Mouse (Mus musculus): ENCODE measurements around the gene Pik3cg. TPM values are rescaled to one million over a fixed set of nuclear protein-coding genes. Genes with fewer than 3 reads are reported as not detected.
"Not testable (repeated sequence)": the region's sequence is repeated elsewhere in the genome, so short reads cannot be mapped to it uniquely, and the experiment has no call there.

The Pik3cg gene
- total RNA-seq (2022), result 1 to 10 TPM; 1.3 to 1.6 (median 1.5) TPM

DNA sequence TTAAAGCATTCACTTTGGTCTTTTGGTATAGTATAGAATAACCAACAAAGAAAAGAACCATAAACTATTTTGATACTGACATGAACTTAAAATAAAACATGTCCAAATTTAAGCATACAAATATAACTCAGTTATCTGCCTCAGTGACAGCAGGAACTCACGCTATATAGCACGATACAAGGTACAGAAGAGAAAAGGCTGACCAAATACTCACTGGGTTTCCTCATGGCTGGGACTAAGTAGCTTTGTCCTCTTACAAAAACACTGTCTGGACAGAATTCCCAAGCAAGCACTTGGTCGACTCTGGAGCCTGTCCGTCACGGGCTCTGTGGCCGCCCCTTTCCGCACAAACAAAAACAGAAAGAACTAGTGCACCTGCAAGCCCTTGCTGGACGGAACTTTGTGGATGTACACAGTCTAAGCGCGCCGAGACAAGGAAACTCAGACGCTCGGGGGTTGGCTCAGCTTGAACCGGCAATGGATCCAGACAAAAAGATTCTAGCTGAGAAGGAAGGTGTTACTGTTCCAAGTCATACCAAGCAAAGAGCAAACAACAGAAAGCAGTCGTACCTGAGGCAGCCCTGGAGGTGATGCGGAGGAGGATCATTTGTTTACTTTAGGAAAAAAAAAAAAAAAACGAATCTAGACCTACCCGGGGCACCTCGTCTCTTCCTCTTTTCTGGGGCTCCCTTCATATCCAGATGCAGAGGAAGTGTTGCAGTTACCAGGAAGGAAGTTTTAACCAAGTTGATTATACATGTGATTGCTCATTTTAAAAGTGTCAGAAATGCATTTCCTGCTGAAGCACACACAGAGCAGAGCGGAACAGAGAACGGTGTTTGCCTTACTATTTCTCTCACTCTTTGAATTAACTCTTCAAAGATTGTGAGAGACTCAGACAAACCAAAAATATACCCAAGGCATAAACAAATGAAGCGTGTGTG, at the start of gene Pik3cg:
Gene Pik3cg (minus strand): TSS at position 712 of the 944 bp plus-strand sequence.
- peak; percentile 38 for DNase-seq (ENCODE audit: low spot score)

GRCm38 (mm10) chr12:32248483-32248882, 40.0 kb upstream of the Pik3cg start:
- DNase-seq (ENCODE audit: low spot score), result no peak

- peak; percentile 6 for DNase-seq (ENCODE audit: low spot score)
Observed at GRCm38 (mm10) chr12:32245566-32246233, 37.2 kb upstream of the Pik3cg start.

DNA sequence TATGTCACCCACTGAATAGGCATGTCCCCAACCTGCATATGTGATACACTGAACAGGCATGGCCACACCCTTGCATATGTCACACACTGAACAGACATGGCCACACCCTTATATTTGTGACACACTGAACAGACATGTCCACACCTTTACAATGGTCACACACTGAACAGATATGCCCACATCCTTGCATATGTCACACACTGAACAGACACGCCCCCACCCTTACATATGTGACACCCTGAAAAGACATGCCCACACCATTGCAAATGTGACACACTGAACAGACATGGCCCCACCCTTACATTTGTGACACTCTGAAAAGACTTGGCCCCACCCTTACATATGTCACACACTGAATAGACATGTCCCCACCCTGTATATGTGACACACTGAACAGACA, 35.1 kb upstream of the Pik3cg start:
- DNase-seq (ENCODE audit: low spot score), result no peak

GRCm38 (mm10) chr12:32239134-32239533, 30.7 kb upstream of the Pik3cg start:
- DNase-seq (ENCODE audit: low spot score), result not testable (repeated sequence)

DNA sequence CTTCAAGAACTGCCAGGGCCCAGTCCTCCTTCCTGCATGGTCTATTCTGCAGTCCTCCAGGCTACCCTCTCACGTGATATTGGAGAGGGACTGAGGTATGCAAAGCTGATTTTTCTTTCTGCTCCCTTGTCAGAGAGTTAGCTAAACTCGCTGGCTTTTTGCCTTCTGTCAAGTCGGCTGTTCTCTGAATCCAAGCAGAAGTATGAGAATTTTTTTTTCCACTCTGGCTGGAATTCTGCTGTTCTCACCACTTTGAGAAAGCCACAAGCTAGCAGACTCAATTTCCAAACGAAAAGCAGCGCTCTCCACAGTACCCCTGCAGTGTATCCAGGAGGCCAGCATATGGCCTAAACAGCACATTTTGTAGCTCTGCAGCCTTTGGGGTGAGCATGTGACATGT, 30.0 kb upstream of the Pik3cg start:
- no peak for DNase-seq (ENCODE audit: low spot score)

- no peak for DNase-seq (ENCODE audit: low spot score)
Observed at GRCm38 (mm10) chr12:32237839-32238238, 29.4 kb upstream of the Pik3cg start.

- no peak for DNase-seq (ENCODE audit: low spot score)
Observed at GRCm38 (mm10) chr12:32237139-32237538, 28.7 kb upstream of the Pik3cg start.

- DNase-seq (ENCODE audit: low spot score), result no peak
Observed at GRCm38 (mm10) chr12:32236450-32236849, 28.0 kb upstream of the Pik3cg start.

GRCm38 (mm10) chr12:32233871-32234270, 25.4 kb upstream of the Pik3cg start:
- no peak for DNase-seq (ENCODE audit: low spot score)

DNA sequence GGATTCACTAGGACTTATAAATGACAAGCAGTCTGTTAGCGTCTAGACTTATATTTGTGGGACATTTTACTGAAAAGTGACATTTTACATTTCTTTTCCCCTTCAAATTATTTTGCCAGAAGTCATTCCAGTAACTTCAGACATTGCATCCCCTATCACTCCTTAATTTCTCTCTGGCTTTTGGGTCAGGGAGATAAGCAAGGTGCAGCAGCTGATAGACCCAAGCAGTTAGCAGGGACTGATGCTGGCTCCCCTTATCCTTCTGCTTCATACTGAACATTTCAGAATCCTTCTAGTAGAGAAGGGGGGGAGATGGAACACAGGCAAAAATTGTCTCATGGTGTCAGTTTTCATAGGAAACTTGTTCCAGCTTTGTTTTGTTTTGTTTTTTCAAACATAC, 22.9 kb upstream of the Pik3cg start:
- no peak for DNase-seq (ENCODE audit: low spot score)

DNA sequence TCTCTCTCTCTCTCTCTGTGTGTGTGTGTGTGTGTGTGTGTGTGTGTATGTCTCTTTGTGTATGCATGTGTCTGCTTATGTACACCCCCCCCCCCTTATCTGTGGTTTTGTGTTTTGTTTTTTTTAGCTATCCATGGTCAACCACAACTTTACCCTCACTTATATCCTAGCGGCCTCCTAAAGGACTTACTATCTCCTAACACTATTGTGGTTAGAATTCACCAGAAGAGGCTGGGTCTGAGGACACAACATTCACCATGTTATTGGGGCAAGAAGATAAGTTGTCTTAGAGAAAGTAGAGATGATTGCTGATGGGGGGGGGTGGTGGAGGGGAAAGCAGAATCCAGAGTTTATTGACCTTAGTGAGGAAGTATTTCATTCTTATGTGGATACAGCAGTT, 15.2 kb upstream of the Pik3cg start:
- no peak for DNase-seq (ENCODE audit: low spot score)

DNA sequence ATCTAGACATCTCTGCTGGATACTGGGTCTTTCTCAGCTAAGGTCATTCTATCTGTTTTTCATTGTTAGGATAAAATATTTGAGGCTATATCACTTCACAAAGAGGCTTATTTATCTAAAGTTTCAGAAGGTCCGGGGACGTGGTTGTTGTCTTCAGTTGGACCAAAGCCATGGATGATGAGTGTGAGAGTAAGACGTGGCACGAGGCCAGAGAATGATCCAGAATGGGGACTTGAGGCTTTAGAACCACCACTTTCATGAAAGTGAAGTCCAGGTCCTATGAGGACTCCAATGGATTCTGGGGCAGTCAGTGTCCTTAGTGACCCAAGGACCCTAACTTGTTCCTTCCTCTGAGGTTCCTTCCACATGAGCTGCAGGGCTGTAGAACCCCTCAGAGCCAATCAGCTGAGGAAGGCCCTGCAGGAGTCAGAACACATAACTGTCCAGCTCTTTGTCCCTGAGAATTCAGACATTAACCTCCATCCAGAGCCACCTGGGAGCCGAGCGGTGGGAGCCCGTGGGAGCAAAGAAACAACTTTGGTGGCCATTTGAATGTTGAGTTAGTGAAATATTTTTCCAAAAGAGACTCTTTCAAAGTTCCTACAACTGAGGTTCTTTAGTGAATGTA, 14.4 kb upstream of the Pik3cg start:
- DNase-seq (ENCODE audit: low spot score), result no peak

DNA sequence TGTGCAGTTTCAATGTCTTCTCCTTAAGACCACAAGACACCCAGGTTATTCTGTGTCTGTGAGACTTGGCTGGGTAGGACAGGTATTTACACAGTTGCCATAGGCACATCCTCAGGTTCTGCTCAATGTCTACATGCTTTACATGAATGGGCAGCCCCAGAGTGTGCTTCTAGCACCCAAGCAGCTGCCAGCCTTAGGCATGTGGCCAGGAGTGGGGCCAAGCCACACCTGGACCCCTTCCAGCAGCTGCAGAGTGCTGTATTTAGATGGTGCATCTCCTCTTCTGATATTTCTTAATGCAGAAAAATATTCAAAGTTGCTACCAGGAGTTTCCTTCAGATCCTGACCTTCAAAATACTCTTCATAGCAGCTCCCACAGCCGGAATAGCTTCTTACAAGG, 11.9 kb upstream of the Pik3cg start:
- no peak for DNase-seq (ENCODE audit: low spot score)

- DNase-seq (ENCODE audit: low spot score), result no peak
Observed at GRCm38 (mm10) chr12:32215143-32215542, 6.7 kb upstream of the Pik3cg start.

GRCm38 (mm10) chr12:32212702-32213101, 4.2 kb upstream of the Pik3cg start:
- no peak for DNase-seq (ENCODE audit: low spot score)

DNA sequence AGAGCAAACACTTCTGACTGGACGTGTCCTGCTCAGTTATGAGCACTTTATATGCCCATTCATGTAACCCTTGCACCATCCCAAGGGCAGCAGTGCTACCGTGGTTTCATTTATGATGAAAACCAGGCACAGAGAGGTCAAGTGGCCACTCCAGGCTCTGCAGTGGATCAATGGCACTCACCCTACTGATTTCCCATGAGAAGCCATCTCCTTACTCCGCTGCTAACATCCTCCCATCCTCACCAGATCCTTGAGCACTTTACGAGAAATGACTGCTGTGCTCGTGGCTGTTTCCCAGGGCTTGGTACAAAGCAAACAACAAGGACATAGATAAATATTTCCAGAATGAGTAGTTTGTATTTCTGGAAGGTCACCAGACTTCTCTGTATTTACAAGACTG, 3.7 kb upstream of the Pik3cg start:
- DNase-seq (ENCODE audit: low spot score), result no peak

DNA sequence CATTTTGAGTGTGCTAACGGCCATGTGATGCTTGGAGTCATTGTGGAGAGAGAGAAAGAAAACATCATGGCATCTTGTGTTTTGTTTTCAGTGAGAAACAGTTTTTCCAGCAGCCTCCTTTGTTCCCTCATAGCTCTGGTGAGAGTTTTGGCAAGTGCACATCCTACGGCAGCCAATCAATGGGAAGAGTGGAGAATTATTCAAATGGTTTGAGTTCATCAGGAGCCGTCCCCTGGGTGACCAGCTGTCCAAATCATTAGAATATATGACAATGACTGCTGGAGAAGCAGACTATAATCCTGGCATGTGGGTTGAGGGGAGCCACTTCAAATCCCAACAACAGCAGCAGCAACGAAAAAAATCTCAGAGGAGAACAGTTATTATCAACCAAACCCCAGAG, 2.8 kb upstream of the Pik3cg start:
- no peak for DNase-seq (ENCODE audit: low spot score)

DNA sequence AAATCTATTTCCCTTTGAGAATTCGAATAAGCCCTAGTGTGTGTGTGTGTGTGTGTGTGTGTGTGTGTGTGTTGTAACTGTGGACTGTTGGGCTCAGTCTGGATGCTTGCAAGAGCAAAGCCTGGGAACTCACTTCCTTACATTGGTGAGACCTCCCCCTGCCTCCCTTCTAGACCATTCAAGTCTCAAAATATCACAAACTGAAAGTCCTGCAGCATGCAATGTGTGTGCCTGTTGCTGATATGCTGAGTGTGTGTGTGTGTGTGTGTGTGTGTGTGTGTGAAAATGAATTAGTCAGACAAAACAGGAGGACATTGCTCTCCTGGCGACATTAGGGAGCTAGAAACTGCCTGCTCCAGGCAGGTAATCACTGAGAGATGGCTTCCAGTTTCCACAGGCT, 492 bp upstream of the Pik3cg start:
- DNase-seq (ENCODE audit: low spot score), result no peak

DNA sequence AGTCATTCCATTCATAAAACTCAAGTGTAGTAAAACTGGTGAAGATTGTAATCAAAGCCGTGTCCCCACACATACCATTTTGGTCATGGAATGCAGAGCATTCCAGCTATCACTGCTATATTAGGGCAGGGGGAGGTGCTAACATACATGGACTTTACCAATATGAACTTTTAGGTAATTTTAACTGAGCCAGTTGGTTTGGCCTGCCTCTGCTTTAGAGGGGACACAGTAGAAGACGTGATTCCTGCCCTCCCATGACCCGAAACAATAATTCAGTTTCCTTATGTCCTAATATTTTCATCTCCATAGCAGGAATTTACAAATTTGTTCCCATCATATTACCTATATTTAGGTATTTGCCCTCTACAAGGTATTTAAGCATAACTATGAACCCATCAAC, 1.3 kb downstream of the Pik3cg start:
- DNase-seq (ENCODE audit: low spot score), result no peak

- no peak for DNase-seq (ENCODE audit: low spot score)
Observed at GRCm38 (mm10) chr12:32203695-32204094, 4.8 kb downstream of the Pik3cg start.

GRCm38 (mm10) chr12:32202583-32202982, 5.9 kb downstream of the Pik3cg start:
- DNase-seq (ENCODE audit: low spot score), result no peak

DNA sequence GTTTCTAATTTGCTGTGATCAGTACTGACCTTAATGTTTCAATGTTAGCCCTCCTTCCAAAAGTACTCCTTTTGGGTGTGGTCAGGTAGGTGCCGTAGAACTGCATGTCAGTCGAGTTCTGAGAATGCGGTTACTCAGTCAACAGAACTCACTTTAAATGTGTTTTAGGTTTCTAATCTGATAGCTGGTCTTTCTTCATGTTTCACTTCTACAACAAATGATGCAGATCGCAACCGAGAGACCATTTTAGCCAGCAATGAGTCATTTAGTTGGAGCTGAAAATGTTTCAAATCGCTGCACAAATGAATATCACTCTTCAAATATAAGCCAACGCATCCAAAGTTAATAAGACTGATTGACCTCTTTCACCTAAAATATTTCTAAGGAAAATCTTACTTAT, 6.5 kb downstream of the Pik3cg start:
- no peak for DNase-seq (ENCODE audit: low spot score)

Data from heart, adult 8-10 months (tissue).